Mouse (Mus musculus) cerebellum, adult 2 months (tissue): ENCODE measurements around the gene Spesp1.

ENCODE experiments used
- CTCF ChIP-seq: fragments of 200-500 bp; IDR thresholded peaks from 2 replicates; pipeline ENCODE4 v1.5.1; 2011; ENCODE audit warnings: low read depth, mild to moderate bottlenecking, control low read depth, low read length, moderate library complexity, borderline replicate concordance; ENCODE audit not compliant: insufficient read depth
- POLR2A ChIP-seq: fragments of 200-500 bp; IDR thresholded peaks from 2 replicates; pipeline ENCODE4 v1.6.1; 2011; ENCODE audit warnings: low read length, control low read depth, borderline replicate concordance; ENCODE audit not compliant: insufficient read depth

GRCm38 (mm10) chr9:62269161-62269560 is 12.8 kb downstream of the Spesp1 start:
- TF ChIP-seq CTCF, result no peak
- no peak for TF ChIP-seq POLR2A
